Mouse (Mus musculus) liver, postnatal 0 days (tissue): ENCODE data around the gene Tfpi.

Experiments
- CTCF ChIP-seq: sonication (generic); IDR thresholded peaks from 2 replicates; pipeline ENCODE4 v1.5.1; 2016; ENCODE audit warnings: antibody characterized with exemption, low read depth
- EP300 ChIP-seq: IDR thresholded peaks from 2 replicates; pipeline ENCODE4 v1.6.1; 2016; ENCODE audit warnings: antibody characterized with exemption, low read depth, mild to moderate bottlenecking

DNA sequence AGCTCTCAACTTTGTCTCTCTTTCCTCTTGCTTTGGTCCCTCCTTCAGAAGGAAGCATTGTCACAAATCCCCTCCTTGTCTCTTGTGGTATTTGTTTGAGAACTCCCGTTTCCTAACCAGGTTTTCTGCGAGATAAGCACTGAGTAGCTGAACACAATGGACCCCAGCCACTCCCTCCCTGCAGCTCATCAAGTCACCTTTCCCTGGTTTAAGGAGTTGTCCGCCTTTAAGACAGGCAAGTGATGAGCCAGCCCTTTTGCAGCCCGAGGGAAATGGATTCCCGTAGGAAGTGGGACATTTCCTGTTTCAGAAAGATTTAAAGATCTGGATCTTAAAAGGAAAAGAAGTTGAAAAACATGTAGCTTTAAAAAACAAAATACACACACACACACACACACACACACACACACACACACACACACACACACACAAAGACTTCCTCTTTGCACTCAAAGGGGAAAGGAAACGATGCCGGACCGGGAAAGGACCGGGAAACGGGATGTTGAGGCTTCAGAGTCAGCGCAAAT, 16.9 kb downstream of the Tfpi start:
- TF ChIP-seq CTCF = no peak
- no peak for TF ChIP-seq EP300
